Mouse (Mus musculus): ENCODE measurements at regions not wholly inside any gene's neighbourhood (a gene's known extent, or its start where the extent isn't known, plus 50 kb on each side); places are given as distances from the start of the nearest gene placed in this dataset.

- TF ChIP-seq CTCF (IDR thresholded peaks at IDR 0.05; ENCODE audit: control insufficient read depth, insufficient read depth, insufficient read length) (no peak), USF1 (IDR thresholded peaks at IDR 0.05; ENCODE audit: low read depth) (no peak), MYOD1 (IDR thresholded peaks at IDR 0.05; ENCODE audit: control insufficient read depth, insufficient read length, low read depth) (no peak), CEBPB (IDR thresholded peaks at IDR 0.05; ENCODE audit: low read depth) (peak; percentile 20), MYOG (IDR thresholded peaks at IDR 0.05; ENCODE audit: control insufficient read depth, extremely low read depth, insufficient read length) (no peak), MAX (IDR thresholded peaks at IDR 0.05) (no peak)
Observed at GRCm38 (mm10) chr1:51593621-51594441, 115.6 kb upstream of the Nabp1 start.
